Mouse (Mus musculus) G1E (cell line): Measurements from ENCODE around the gene Prmt1. TPM values are rescaled to one million over a fixed set of nuclear protein-coding genes. Genes with fewer than 3 reads are reported as not detected.

Experiments
- ATAC-seq: 2 replicates; pipeline ENCODE4 v1.8.0; 2016; ENCODE audit warnings: mild to moderate bottlenecking; ENCODE audit not compliant: insufficient number of reproducible peaks, poor library complexity, low FRiP score, severe bottlenecking; ENCODE audit errors: extremely low read depth
- DNase-seq: peaks from one replicate; pipeline ENCODE4 v3.0.0; 2012; ENCODE audit warnings: low spot score
- H3K27me3 ChIP-seq: 2 replicates; pipeline ENCODE4 v1.6.1; 2012; ENCODE audit warnings: mild to moderate bottlenecking, low read length, inconsistent platforms; ENCODE audit not compliant: insufficient read depth
- H3K36me3 ChIP-seq: replicated peaks from 2 replicates; pipeline ENCODE3; 2012; ENCODE audit warnings: mild to moderate bottlenecking, inconsistent platforms
- H3K4me1 ChIP-seq: 2 replicates; pipeline ENCODE4 v1.6.1; 2012; ENCODE audit warnings: low read depth, low read length, inconsistent platforms, mixed read lengths; ENCODE audit not compliant: insufficient read depth
- H3K4me3 ChIP-seq: 2 replicates; pipeline ENCODE4 v1.5.1; 2012; ENCODE audit warnings: low read depth, mild to moderate bottlenecking, inconsistent platforms, low read length, moderate library complexity, mixed read lengths
- H3K9me3 ChIP-seq: replicated peaks from 2 replicates; pipeline ENCODE4 v1.6.1; 2012; ENCODE audit warnings: inconsistent platforms
- CTCF ChIP-seq: IDR thresholded peaks from 2 replicates; pipeline ENCODE4 v1.5.1; 2012; ENCODE audit warnings: low read depth, low read length, inconsistent platforms, mixed read lengths
- GATA1 ChIP-seq: IDR thresholded peaks from 2 replicates; pipeline ENCODE4 v1.6.1; 2012; ENCODE audit warnings: borderline replicate concordance, low read length, inconsistent platforms, mixed read lengths
- GATA2 ChIP-seq: IDR thresholded peaks from 2 replicates; pipeline ENCODE4 v1.6.1; 2012; ENCODE audit warnings: low read depth, low read length, inconsistent platforms, borderline replicate concordance
- POLR2AphosphoS5 ChIP-seq: IDR thresholded peaks from 2 replicates; pipeline ENCODE4 v1.6.1; 2012; ENCODE audit warnings: low read depth, low read length, inconsistent platforms; ENCODE audit not compliant: insufficient replicate concordance
- TAL1 ChIP-seq: conservative IDR thresholded peaks from 2 replicates; pipeline ENCODE4 v1.6.1; 2012; ENCODE audit warnings: low read depth, low read length, inconsistent platforms, mixed read lengths
- polyA plus RNA-seq: library from polyadenylated mRNA; stranded (reverse); fragments of >175 nt; gene quantifications from 2 replicates; pipeline ENCODE4 v1.2.3, GENCODE M21; 2012
- total RNA-seq, 2 experiments: library from RNA; stranded (forward) in 1 of 2; stranded (reverse) in 1 of 2; fragments of 200-1000 nt in 1 of 2; fragments of >200 nt in 1 of 2; fragmentation: Nextera tagmentation in 1 of 2; gene quantifications; 2 replicates each; pipeline ENCODE4 v1.2.3; 2014 to 2017

Gene Prmt1
- total and polyA plus RNA-seq, 3 experiments = 97.2 to 169 (median 105) TPM

GRCm38 (mm10) chr7:44999753-45000152 is 13.4 kb upstream of the Prmt1 start:
- peaks cover 80% of the 10 kb centered on the region for H3K36me3 ChIP-seq
- H3K4me1 ChIP-seq = peaks cover 79% of the 10 kb centered on the region

DNA sequence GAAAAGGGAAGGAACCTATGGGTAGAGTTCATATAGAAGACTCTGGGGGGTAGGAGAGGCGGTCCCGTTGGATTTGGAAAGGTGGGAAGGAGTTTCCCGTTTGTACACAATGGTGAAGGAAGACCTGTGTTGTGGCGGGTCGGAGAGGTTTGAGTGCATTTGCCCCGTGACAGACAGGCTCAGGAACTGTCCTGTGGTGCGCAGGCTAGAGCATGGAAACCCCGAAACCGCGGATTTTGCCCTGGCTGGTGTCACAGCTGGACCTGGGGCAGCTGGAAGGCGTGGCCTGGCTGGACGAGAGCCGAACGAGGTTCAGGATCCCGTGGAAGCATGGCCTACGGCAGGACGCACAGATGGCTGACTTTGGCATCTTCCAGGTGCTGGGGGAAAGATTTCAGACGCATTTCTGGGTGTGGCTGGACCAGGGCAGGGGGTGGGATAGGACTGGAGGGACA is 12.2 kb upstream of the Prmt1 start, which contains the start of gene Bcl2l12:
Bcl2l12 (minus strand) TSS at position 212 of the 455 bp plus-strand sequence.
- no peak for ATAC-seq
- Histone ChIP-seq H3K36me3 (peaks cover 80% of the 10 kb centered on the region), H3K27me3 (no peaks in the 10 kb centered on the region), H3K9me3 (no peaks in the 10 kb centered on the region), H3K4me3 (peak within 1 kb of the TSS; percentile 75), H3K4me1 (peaks cover 74% of the 10 kb centered on the region)
- no peak for TF ChIP-seq GATA2
- no peak for TF ChIP-seq CTCF
- TF ChIP-seq POLR2AphosphoS5 = no peak
- TF ChIP-seq GATA1 = no peak
- TF ChIP-seq TAL1 = no peak
- DNase-seq = peak; percentile 56

More at GRCm38 (mm10) chr7:44999753-45000152, 13.4 kb upstream of the Prmt1 start:
- TF ChIP-seq GATA2 = no peak
- TF ChIP-seq TAL1 = no peak
- no peak for TF ChIP-seq CTCF
- TF ChIP-seq GATA1 = no peak
- no peak for TF ChIP-seq POLR2AphosphoS5
- Histone ChIP-seq H3K4me3 (peak overlapping the region; percentile 35; the same call in 1 of the 2 replicates), H3K9me3 (no peaks in the 10 kb centered on the region), H3K27me3 (no peaks in the 10 kb centered on the region)
- ATAC-seq (no peak), DNase-seq (no peak)

DNA sequence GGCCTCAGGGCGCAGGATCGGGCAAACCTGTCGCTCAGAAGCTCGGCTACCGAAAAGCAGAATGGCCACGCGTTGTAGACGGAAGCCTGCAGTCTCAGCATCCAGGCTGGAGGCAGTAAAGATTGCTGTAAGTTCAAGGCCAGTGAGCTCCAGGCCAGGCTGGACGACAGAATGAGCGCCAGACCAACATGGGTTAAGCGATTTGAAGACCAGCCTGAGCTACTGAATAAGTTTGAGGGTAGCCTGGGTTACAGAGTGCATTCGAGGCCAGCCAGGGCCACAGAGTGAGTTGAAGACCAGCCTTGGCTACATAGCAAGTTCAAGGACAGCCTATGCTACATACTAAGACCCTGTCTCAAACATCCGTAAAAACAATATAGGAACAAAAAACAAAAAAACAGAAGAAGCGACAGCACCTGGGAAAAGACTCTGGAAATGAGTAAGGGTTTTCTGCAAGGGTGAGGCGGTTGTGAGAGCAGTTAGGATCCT is 11.6 kb upstream of the Prmt1 start:
- DNase-seq = no peak
- H3K4me3 ChIP-seq = peak overlapping the region; percentile 75
- peaks cover 72% of the 10 kb centered on the region for H3K4me1 ChIP-seq
- no peaks in the 10 kb centered on the region for H3K9me3 ChIP-seq
- H3K27me3 ChIP-seq = no peaks in the 10 kb centered on the region
- ATAC-seq = no peak
- H3K36me3 ChIP-seq = peaks cover 80% of the 10 kb centered on the region
- TF ChIP-seq POLR2AphosphoS5 (no peak), GATA2 (no peak), CTCF (no peak)

DNA sequence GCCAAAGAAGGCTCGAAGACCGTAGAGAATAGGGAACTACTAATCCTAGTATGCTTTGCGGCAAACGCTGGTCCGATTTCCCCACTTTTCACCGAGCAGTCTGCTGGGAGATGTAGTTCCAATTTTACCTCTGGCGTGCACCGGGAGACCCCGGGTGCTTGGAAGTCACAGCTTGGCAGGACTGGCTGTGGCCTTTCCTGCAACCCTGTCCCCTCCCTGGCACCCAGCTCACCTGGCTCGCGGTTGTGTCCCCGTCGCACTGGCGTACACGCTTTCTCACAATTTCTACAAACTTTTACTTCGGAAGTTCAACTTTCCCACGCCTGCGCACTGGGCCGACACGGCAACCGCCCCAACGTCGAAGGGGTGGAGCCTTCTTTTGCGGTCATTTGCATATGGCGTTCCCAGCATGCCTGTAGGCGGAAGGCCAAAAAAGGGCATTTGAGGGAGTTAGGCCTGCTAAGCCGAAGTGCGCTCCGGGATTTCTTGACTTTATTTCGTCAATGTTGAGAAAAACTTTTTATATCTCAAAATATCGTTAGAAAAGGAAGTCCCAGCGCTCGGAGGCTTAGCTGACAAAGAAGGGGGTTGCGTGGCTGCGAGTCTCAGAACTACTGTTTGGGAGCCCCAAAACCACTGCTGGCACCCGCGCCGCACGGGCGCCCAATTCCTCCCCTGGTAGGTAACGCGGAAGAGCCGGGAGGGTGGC is 11.0 kb upstream of the Prmt1 start, which contains the start of gene Irf3:
Irf3 (plus strand) TSS at position 418 of the 709 bp plus-strand sequence.
- TF ChIP-seq CTCF (no peak), POLR2AphosphoS5 (no peak), TAL1 (no peak), GATA1 (no peak), GATA2 (no peak)
- DNase-seq (peak; percentile 83), ATAC-seq (peak; percentile 81)
- H3K9me3 ChIP-seq = no peaks in the 10 kb centered on the region
- peaks cover 80% of the 10 kb centered on the region for H3K36me3 ChIP-seq
- no peaks in the 10 kb centered on the region for H3K27me3 ChIP-seq
- H3K4me3 ChIP-seq = peak within 1 kb of the TSS; percentile 75
- peaks cover 70% of the 10 kb centered on the region for H3K4me1 ChIP-seq

- peaks cover 66% of the 10 kb centered on the region for H3K4me1 ChIP-seq
- no peaks in the 10 kb centered on the region for H3K9me3 ChIP-seq
- H3K36me3 ChIP-seq = peaks cover 80% of the 10 kb centered on the region
- no peak for ATAC-seq
- no peaks in the 10 kb centered on the region for H3K27me3 ChIP-seq
- no peak for DNase-seq
- TF ChIP-seq POLR2AphosphoS5 = no peak
- TF ChIP-seq GATA2 = no peak
- TF ChIP-seq GATA1 = no peak
- TF ChIP-seq CTCF = no peak
- TF ChIP-seq TAL1 = no peak
- H3K4me3 ChIP-seq = peak overlapping the region; percentile 75
Measured at GRCm38 (mm10) chr7:44996672-44997071, 10.3 kb upstream of the Prmt1 start.
